Mouse (Mus musculus) layer of hippocampus, adult 9-10 months (tissue): ENCODE data around the gene Hist1h3h.
"Not testable (repeated sequence)": the region's sequence is repeated elsewhere in the genome, so short reads cannot be mapped to it uniquely, and the experiment has no call there.

ENCODE experiments used
- DNase-seq: peaks from one replicate; pipeline ENCODE4 v3.0.0; 2022; ENCODE audit warnings: low spot score

Hist1h3h gene

GRCm38 (mm10) chr13:21727948-21728572 is 10.6 kb downstream of the Hist1h3h start:
- no peak for DNase-seq

GRCm38 (mm10) chr13:21729544-21729943 is 12.1 kb downstream of the Hist1h3h start:
- DNase-seq, result no peak

- DNase-seq, result no peak
These were observed 16.0 kb downstream of the Hist1h3h start for GRCm38 (mm10) chr13:21733466-21733865.

GRCm38 (mm10) chr13:21734010-21734905 is 16.8 kb downstream of the Hist1h3h start:
- DNase-seq, result no peak

- not testable (repeated sequence) for DNase-seq
These were observed 17.7 kb downstream of the Hist1h3h start, which contains the start of gene Hist1h4j for GRCm38 (mm10) chr13:21734906-21735767. Gene Hist1h4j, plus strand, starts transcription at chr13:21735064.

- no peak for DNase-seq
These were observed 27.5 kb downstream of the Hist1h3h start for GRCm38 (mm10) chr13:21745006-21745405.

- no peak for DNase-seq
These were observed 32.1 kb downstream of the Hist1h3h start for GRCm38 (mm10) chr13:21749387-21750158.

GRCm38 (mm10) chr13:21750159-21751017 is 32.9 kb downstream of the Hist1h3h start, which contains the start of gene Hist1h4k:
Gene Hist1h4k, minus strand, starts transcription at chr13:21750505.
- peak; percentile 90 for DNase-seq

GRCm38 (mm10) chr13:21751417-21751816 is 34.0 kb downstream of the Hist1h3h start:
- DNase-seq, result no peak

GRCm38 (mm10) chr13:21751827-21752226 is 34.4 kb downstream of the Hist1h3h start:
- DNase-seq, result no peak

- no peak for DNase-seq
These were observed 34.9 kb downstream of the Hist1h3h start for GRCm38 (mm10) chr13:21752356-21752755.

- DNase-seq, result no peak
These were observed 35.6 kb downstream of the Hist1h3h start for GRCm38 (mm10) chr13:21753051-21753523.

- DNase-seq, result peak; percentile 86
These were observed 36.2 kb downstream of the Hist1h3h start, which contains the start of the genes Hist1h2ak and Hist1h2bn for GRCm38 (mm10) chr13:21753524-21754285. Gene Hist1h2ak, minus strand, starts transcription at chr13:21753827. Gene Hist1h2bn, plus strand, starts transcription at chr13:21754123.

GRCm38 (mm10) chr13:21754294-21755001 is 37.0 kb downstream of the Hist1h3h start:
- not testable (repeated sequence) for DNase-seq

- no peak for DNase-seq
These were observed 38.2 kb downstream of the Hist1h3h start for GRCm38 (mm10) chr13:21755707-21756106.
